Mouse (Mus musculus) CH12.LX (cell line): ENCODE data around the gene Elf1. TPM values are rescaled to one million over a fixed set of nuclear protein-coding genes. Genes with fewer than 3 reads are reported as not detected.
A peak's percentile ranks its signal among the peaks of the same experiment; 100 is the strongest.
"Not testable (repeated sequence)": the region's sequence is repeated elsewhere in the genome, so short reads cannot be mapped to it uniquely, and the experiment has no call there.

Experiments
- DNase-seq: peaks from one replicate; pipeline ENCODE4 v3.0.0-alpha.2; 2013; ENCODE audit errors: extremely low read depth
- H3K27ac ChIP-seq: 2 replicates; pipeline ENCODE4 v1.5.1; 2012; ENCODE audit warnings: low read depth, mild to moderate bottlenecking, control low read depth, moderate library complexity; ENCODE audit not compliant: insufficient read depth
- H3K27me3 ChIP-seq: replicated peaks from 2 replicates; pipeline ENCODE3; 2012; ENCODE audit warnings: inconsistent platforms
- H3K36me3 ChIP-seq, 2 experiments: replicated peaks in 1 of 2; 2 replicates each; pipeline versions ENCODE3 to v1.6.1; 2012; ENCODE audit warnings: inconsistent platforms in 1 of 2, low read length in 1 of 2, mild to moderate bottlenecking in 1 of 2, mixed read lengths in 1 of 2, moderate library complexity in 1 of 2; ENCODE audit not compliant: control insufficient read depth in 1 of 2, insufficient read depth in 1 of 2
- H3K4me1 ChIP-seq, 2 experiments: 2 replicates each; pipeline ENCODE4 v1.6.1; 2012; ENCODE audit warnings: inconsistent platforms in 1 of 2, moderate library complexity in 1 of 2; ENCODE audit not compliant: insufficient read depth in 2 of 2, control insufficient read depth in 1 of 2
- H3K4me2 ChIP-seq: 2 replicates; pipeline ENCODE4 v1.6.1; 2012; ENCODE audit warnings: low read depth, mild to moderate bottlenecking, control low read depth; ENCODE audit not compliant: poor library complexity, insufficient read depth, severe bottlenecking
- H3K4me3 ChIP-seq, 3 experiments: fragments of 150-350 bp in 1 of 3; sonication (generic) in 1 of 3; replicated peaks in 1 of 3; 2 replicates each; pipeline versions ENCODE3 to v1.5.1; 2011 to 2012; ENCODE audit warnings: low read depth in 2 of 3, low read length in 2 of 3, mild to moderate bottlenecking in 2 of 3, moderate library complexity in 2 of 3, control low read depth in 1 of 3, improper control_type of control experiment in 1 of 3, inconsistent platforms in 1 of 3, mixed read lengths in 1 of 3; ENCODE audit not compliant: poor library complexity in 1 of 3
- H3K79me2 ChIP-seq: replicated peaks from 2 replicates; pipeline ENCODE4 v1.6.1; 2012; ENCODE audit warnings: mild to moderate bottlenecking, moderate library complexity; ENCODE audit not compliant: control insufficient read depth, poor library complexity, insufficient read depth, severe bottlenecking; ENCODE audit errors: extremely low read depth
- H3K9ac ChIP-seq: 2 replicates; pipeline ENCODE4 v1.6.1; 2012; ENCODE audit warnings: low read depth, mild to moderate bottlenecking, control low read depth, moderate library complexity; ENCODE audit not compliant: insufficient read depth
- H3K9me3 ChIP-seq: replicated peaks from 2 replicates; pipeline ENCODE3; 2012; ENCODE audit warnings: low read length, inconsistent platforms, mixed read lengths
- CTCF ChIP-seq, 2 experiments: IDR thresholded peaks in 1 of 2; conservative IDR thresholded peaks in 1 of 2; 2 replicates each; pipeline ENCODE4 v1.5.1; 2011 to 2012; ENCODE audit warnings: low read depth in 2 of 2, low read length in 2 of 2, improper control_type of control experiment in 1 of 2, inconsistent platforms in 1 of 2, mild to moderate bottlenecking in 1 of 2, moderate library complexity in 1 of 2
- E2F4 ChIP-seq: IDR thresholded peaks from 2 replicates; pipeline ENCODE4 v1.6.1; 2011; ENCODE audit warnings: low read depth, low read length, improper control_type of control experiment; ENCODE audit not compliant: insufficient replicate concordance
- HCFC1 ChIP-seq: IDR thresholded peaks from 2 replicates; pipeline ENCODE4 v1.6.1; 2012; ENCODE audit warnings: low read depth, mild to moderate bottlenecking, inconsistent platforms, low read length, improper control_type of control experiment
- MXI1 ChIP-seq: IDR thresholded peaks from 2 replicates; pipeline ENCODE4 v1.6.1; 2011; ENCODE audit warnings: mild to moderate bottlenecking, low read depth, low read length, improper control_type of control experiment
- SMC3 ChIP-seq: IDR thresholded peaks from 2 replicates; pipeline ENCODE4 v1.6.1; 2011; ENCODE audit warnings: low read depth, low read length, improper control_type of control experiment
- USF2 ChIP-seq: conservative IDR thresholded peaks from 2 replicates; pipeline ENCODE4 v1.6.1; 2011; ENCODE audit warnings: low read depth, low read length, improper control_type of control experiment
- dilution Hi-C: fragments of 300-500 bp; cut with MboI; formaldehyde crosslinking; loops from 2 replicates; pipeline ENCODE4 v1.14.3; 2020; ENCODE audit warnings: low sequenced_read_pairs; ENCODE audit not compliant: extremely low pct_unique_long_range_greater_than_20kb, extremely low pct_ligation_motif_present
- in situ Hi-C: fragments of 300-500 bp; cut with MboI; formaldehyde crosslinking; loops from 3 replicates; pipeline ENCODE4 v1.14.3; 2019; ENCODE audit warnings: low sequenced_read_pairs, low pct_ligation_motif_present, low pct_unique_long_range_greater_than_20kb, mixed read lengths
- polyA plus RNA-seq: library from polyadenylated mRNA; unstranded; fragments of >175 nt; gene quantifications from 2 replicates; pipeline ENCODE4 v1.2.1, GENCODE M21; 2012; ENCODE audit warnings: low read depth; ENCODE audit not compliant: insufficient read length
- total RNA-seq, 2 experiments: library from RNA; depleted of rRNA; stranded (reverse); fragments of 300-350 nt in 1 of 2; fragments of >200 nt in 1 of 2; gene quantifications; 2 replicates each; pipeline ENCODE4 v1.2.3; 2012 to 2014

The Elf1 gene
- total and polyA plus RNA-seq, 3 experiments = 37.1 to 71.7 (median 54.4) TPM

DNA sequence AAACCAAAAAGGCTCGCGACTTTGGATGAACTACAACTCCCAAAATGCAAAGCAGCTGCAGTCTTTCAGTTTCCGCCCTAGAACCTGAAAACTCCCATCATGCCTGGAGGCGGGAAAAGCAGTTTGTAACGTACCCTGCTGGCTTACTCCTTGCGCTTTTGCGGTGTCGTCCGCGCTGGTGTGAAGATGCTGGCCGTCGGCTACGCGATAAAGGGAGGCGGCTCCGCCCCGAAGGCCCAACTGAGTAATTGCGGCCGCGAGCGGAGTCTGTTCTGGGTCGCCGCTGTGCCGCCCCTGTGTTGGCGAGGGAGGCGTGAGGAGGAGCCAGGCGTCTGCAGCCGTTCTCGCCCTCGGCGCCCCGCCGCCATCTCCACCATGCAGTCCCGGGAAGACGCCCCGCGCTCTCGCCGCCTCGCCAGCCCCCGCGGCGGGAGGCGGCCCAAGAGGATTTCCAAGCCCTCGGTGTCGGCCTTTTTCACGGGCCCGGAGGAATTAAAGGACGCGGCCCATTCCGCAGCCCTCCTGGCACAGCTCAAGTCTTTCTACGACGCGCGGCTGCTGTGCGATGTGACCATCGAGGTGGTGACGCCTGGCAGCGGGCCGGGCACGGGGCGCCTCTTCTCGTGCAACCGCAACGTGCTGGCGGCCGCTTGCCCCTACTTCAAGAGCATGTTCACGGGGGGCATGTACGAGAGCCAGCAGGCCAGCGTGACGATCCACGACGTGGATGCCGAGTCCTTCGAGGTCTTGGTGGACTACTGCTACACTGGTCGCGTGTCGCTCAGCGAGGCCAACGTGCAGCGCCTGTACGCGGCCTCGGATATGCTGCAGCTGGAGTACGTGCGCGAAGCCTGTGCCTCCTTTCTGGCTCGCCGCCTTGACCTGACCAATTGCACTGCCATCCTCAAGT lies 29.1 kb upstream of the Elf1 start, which contains the start of gene Kbtbd6:
TSS of gene Kbtbd6 (plus strand) at position 155 of the 910 bp plus-strand sequence.
- dilution Hi-C loops, H3K27me3 ChIP-seq, H3K4me1 ChIP-seq, H3K36me3 ChIP-seq, H3K79me2 ChIP-seq, in situ Hi-C loops: not testable (repeated sequence)
- TF ChIP-seq E2F4 (0 out of 2 replicates have a peak, but pooled peaks have one; percentile 25), HCFC1 (peak; percentile 80)
- TF ChIP-seq, all 38 proteins: peak for 2; not testable (repeated sequence) for 36
- not testable (repeated sequence) for H3K4me3 ChIP-seq, H3K27ac ChIP-seq, H3K9me3 ChIP-seq, H3K4me2 ChIP-seq, H3K9ac ChIP-seq
- peak; percentile 15 for DNase-seq

DNA sequence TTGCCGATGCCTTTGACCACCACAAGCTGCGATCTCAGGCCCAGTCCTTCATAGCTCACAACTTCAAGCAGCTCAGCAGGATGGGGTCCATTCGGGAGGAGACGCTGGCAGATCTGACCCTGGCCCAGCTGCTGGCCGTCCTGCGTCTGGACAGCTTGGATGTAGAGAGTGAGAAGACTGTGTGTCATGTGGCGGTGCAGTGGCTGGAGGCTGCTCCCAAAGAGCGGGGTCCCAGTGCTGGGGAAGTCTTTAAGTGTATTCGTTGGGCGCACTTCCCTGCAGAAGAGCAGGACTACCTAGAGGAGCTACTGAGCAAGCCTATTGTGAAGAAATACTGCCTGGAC lies 28.4 kb upstream of the Elf1 start:
- H3K9ac ChIP-seq, H3K9me3 ChIP-seq, in situ Hi-C loops, H3K27ac ChIP-seq, H3K79me2 ChIP-seq, H3K27me3 ChIP-seq, H3K4me1 ChIP-seq, DNase-seq, H3K4me2 ChIP-seq, H3K4me3 ChIP-seq, dilution Hi-C loops, H3K36me3 ChIP-seq: not testable (repeated sequence)

DNA sequence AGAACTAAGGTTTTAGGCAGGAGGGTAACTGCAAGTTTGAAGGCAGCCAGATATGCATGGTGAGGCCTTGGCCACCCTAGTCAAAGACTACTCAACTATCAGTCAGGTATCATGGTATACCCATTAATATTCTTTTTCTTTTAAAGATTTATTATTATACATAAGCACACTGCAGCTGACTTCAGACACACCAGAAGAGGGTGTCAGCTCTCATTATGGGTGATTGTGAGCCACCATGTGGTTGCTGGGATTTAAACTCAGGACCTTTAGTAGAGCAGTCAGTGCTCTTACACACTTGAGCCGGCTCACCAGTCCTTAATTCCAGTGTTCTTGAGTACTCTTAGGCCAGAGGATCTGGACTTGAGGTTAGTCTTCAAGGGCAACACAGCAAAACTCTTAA lies 20.6 kb upstream of the Elf1 start:
- no peaks in the 10 kb centered on the region for H3K9me3 ChIP-seq
- H3K36me3 ChIP-seq = peaks cover 22 to 38% of the 10 kb centered on the region in 2 experiments
- TF ChIP-seq MXI1 (no peak), USF2 (no peak), SMC3 (no peak), CTCF (conservative IDR thresholded peaks at IDR 0.05 in 1 of 2, IDR thresholded peaks at IDR 0.05 in 1 of 2; ENCODE audit: low read depth in 2 of 2, low read length in 2 of 2) (peak in 1 of 2 experiments; percentile 27; a peak in 1 of 4 replicates)
- in situ Hi-C loops = no loop called here
- H3K4me2 ChIP-seq = no peak overlapping the region
- dilution Hi-C loops = no loop called here
- no peak for DNase-seq
- no peak overlapping the region for H3K9ac ChIP-seq
- H3K27me3 ChIP-seq = no peaks in the 10 kb centered on the region
- H3K4me1 ChIP-seq = peaks cover 0 to 14% of the 10 kb centered on the region in 2 experiments; a peak in 2 of 4 replicates
- no peak overlapping the region for H3K27ac ChIP-seq
- no peaks in the 10 kb centered on the region for H3K79me2 ChIP-seq
- no peak overlapping the region for H3K4me3 ChIP-seq
